Mouse (Mus musculus): ENCODE measurements around the gene Grasp. TPM values are rescaled to one million over a fixed set of nuclear protein-coding genes. Genes with fewer than 3 reads are reported as not detected.

The Grasp gene
- total RNA-seq, 2 experiments from 2014 or later, result 14.1 to 14.7 TPM

DNA sequence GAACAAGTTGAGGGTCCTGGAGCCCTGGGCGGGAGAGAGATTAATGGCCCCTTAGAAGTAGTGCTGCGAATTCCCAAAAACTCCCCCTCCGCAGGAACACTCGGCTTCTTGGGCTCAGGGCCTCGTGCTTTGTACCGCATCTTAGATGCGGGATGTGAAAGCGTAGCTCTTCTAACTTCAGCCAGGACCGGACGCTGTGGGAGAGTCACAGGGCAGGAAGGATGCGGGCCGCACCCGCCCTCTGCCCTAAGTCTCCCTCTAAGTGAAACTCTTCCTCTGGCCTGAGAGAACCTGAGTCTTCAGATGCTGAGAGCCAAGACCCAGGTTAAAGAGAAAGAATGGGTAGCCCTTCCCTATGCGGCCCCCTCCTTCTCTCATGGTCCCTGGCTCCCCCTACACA lies 989 bp downstream of the Grasp start:
- peak in 1 of 2 experiments; percentile 26 for DNase-seq (ENCODE audit: low spot score in 2 of 2)

DNA sequence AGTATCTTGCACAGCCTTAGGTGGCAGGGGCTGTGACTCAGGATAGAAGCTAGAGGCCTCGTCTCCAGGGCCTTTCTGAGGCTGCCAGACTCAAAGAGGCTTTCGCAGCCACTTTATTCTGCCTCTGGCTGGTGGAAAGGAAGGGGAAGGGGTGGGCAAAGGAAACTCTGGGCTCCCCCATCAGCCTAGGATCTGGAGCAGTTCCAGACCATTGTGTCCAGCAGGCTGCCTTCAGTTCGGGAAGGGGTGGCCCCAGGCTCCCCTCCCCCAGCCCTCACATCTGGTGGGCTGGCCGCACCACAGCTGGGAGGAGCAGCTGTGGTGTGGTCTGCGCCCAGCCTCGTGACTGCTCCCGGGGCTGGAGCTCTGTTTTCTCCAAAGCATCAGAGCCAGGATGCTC lies 4.0 kb downstream of the Grasp start:
- peak; percentile 68 to 83 for DNase-seq (ENCODE audit: low spot score in 2 of 2)

DNA sequence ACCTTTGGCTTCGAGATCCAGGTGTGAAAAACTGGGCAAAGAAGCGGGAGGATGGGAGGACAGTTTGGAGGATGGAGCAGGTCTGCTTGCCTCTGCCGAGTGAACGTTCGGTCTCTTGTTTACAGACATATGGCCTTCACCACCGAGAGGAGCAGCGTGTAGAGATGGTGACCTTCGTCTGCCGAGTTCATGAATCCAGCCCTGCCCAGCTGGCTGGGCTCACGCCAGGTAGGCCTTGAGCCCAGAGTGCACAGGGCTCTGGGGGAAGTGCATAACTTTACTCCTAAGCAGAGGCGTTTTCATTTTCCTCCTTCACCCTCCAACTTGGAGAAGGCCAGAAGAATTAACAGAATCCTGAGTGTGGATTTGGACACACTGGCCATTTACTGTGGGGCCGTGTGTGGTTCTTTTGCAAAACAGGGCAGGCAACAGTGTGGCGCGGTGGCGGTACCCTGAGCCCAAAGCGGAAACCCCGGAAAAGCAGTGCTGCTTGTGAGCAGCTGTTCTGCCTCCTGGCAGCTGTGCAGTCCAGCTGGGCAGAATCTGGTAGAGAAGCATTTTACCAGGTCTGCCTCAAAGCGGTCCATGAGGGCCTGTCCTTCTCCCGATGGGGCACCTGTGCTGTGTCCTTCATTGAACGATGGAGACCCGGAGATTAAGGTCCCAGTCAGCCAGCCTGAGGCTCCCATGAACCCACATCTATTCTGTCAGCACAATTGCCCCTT lies 5.0 kb downstream of the Grasp start:
- DNase-seq (ENCODE audit: low spot score in 2 of 2), result peak in 1 of 2 experiments; percentile 73

DNA sequence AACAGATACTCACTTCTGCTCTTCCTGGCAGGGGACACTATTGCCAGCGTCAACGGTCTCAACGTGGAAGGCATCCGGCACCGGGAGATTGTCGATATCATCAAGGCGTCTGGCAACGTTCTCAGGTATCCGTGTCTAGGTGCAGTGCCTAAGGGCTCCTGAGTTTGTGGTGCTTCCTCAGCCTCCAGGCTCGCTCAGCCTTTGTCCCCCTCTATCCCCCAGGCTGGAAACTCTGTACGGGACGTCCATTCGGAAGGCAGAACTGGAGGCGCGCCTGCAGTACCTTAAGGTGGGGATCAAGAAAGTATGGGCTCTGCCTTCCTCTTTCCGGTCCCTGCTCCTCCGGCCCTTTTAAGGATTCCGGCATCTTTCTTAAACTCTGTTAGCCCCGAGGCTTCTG lies 6.5 kb downstream of the Grasp start:
- DNase-seq (ENCODE audit: low spot score in 2 of 2), result peak in 1 of 2 experiments; percentile 7

DNA sequence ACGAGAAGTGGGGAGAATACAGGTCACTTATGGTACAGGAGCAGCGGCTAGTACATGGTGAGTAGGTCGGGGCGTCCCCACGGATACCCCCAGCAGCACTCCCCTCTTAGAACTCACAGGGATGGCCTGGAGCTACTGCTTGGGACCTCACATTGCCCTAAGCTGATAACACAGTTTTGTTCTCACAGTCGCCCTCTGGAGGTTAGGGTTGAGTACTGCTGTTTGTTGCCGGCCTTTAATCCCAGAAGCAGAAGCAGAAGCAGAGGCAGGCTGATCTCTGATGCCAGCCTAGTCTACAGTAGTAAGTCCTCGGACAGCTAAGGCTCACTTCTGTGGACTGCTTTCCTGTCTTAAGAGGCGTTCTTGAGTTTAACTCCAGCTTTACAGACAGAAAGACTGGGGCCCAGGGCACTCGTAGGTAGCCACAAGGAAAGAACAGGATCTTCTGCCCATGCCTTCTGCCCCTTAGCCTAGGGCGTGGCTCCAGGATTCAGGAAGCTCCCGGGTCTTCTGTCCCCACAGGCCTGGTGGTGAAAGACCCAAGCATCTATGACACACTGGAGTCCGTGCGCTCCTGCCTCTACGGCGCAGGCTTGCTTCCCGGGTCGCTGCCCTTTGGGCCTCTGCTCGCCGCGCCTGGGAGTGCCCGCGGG lies 7.1 kb downstream of the Grasp start:
- DNase-seq (ENCODE audit: low spot score in 2 of 2), result peak in 1 of 2 experiments; percentile 23

DNA sequence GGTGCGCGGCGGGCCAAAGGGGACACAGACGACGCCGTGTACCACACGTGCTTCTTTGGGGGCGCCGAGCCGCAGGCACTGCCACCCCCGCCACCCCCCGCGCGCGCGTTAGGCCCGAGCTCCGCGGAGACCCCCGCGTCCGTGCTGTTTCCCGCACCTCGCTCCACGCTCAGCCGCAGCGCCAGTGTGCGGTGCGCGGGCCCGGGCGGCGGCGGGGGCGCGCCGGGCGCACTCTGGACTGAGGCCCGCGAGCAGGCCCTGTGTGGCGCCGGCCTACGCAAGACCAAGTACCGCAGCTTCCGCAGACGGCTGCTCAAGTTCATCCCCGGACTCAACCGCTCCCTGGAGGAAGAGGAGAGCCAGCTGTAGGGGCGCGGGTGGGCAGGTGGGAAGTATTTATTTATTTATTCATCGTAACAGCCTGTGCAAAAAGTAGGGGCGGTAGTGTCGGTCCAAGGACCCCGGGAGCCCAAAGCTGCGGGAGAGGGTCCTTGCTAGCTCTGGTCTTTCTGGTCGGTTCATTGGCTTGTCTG lies 7.7 kb downstream of the Grasp start:
- DNase-seq (ENCODE audit: low spot score in 2 of 2), result peak in 1 of 2 experiments; percentile 6

DNA sequence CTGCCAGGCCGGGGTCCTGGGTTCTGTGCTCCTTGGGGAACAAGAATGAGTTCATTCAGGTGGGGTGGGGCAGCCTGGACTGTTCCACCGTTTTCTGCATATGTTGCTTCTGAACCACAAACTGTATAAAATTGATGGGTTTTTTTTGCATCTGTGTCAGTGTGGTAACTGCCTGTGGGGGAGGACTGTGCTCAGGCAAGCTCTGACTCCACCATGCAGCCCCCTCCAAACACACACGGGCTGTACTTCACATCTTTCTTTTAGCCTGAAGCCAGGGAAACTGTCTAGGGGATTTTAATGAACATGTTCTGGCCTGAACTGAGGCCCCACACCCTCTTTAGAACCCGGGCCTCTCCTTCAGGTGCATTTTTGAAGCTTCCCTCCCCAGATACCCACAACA lies 8.6 kb downstream of the Grasp start:
- DNase-seq (ENCODE audit: low spot score in 2 of 2), result no peak

DNA sequence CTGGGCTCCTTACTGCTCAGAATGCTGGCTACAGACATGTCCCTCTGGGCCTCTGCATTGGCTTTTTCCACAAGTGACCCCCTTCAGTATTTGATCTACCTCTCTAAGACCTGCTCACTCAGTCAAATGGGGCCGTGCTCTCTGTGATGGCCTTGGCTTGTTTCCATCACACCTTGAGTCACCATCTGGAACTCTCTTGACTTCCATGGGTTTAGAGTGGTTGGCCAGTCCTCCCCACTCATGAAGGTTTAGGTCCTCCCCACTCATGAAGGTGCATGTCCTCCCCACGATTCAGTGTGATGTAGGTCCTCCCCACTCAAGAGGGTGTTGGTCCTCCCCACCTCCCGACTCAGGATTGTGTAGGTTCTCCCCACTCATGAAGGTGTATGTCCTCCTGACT lies 9.2 kb downstream of the Grasp start:
- DNase-seq (ENCODE audit: low spot score in 2 of 2), result no peak

DNA sequence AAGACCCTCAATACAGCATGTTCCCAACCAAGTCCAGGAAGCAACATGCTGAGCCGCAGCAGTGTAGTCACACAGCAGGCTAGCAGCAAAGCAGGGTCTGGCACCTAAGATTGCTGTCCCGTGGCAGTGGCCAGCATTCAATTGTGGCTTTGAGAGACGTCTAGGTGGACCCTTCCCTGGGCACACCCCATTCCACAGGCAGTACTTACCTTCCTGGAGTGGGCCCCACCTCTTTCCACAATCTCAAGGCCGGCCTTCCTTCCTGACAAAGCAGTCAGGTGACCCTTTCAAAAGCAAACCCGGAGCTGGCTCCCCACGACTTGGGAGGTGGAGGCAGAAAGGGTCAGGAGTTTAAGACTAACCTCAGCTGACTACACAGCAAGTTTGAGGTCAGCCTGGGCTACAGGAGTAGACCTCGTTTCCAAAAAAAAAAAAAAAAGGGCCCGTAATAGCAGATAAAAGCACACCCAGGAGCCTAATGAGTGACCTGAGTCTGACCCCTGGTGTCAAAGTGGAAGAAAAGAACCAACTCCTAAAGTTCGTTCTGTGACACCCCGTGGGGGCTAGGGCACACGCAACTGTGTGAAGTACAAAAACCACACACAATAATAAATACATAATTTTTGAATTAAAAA lies 9.8 kb downstream of the Grasp start:
- no peak for DNase-seq (ENCODE audit: low spot score in 2 of 2)

DNA sequence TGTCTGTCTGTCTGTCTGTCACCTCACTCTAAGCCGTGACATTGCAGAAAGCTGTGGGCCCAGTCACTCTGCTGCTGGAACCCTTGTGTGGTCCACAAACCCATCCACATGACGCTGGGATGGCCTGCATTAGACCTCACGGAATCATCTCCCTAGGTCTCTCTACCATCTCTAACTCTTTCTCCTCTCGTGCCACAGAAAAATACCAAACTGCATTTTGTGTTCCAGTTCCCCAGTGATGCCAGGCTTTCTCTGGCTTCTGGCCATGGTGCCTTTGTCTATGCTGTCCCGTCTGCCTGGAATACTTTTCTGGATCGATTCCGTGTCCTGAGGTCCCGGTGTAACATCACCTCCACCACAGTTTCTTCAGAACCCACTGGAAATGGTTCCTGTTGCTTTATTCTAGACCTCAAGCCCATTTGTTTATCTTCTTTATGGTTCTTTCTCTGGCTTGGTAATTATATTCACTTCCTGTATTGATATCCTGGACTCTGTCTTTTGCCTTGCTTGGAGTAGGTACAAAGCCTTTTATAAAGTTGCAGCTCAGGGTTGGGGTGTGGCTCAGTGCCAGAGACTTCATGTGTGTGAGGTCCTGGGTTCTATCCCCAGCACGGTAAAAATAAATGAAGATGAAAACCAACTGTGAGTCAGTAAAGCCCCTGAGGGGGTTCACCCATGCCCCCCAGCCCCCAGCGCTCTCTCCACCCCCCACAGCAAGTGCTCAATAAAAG lies 10.8 kb downstream of the Grasp start:
- no peak for DNase-seq (ENCODE audit: low spot score in 2 of 2)

DNA sequence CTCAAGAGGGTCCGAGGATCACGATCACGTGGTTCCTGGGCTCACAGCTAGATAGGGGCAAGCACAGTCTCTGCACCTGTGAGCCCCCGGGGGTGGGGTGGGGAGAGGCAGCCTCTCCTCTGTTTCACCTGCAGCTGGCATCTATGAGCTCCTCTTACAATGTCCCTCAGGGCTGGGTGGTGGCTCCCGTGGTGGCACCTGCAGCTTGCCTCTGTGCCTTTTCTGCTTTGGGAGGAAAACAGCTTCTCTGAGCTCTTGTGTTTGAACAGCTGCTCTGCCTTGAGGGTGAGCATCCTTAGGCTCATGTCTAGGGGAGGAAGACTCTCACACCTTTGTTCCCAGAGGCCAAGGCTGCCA lies 11.3 kb downstream of the Grasp start:
- no peak for DNase-seq (ENCODE audit: low spot score in 2 of 2)

DNA sequence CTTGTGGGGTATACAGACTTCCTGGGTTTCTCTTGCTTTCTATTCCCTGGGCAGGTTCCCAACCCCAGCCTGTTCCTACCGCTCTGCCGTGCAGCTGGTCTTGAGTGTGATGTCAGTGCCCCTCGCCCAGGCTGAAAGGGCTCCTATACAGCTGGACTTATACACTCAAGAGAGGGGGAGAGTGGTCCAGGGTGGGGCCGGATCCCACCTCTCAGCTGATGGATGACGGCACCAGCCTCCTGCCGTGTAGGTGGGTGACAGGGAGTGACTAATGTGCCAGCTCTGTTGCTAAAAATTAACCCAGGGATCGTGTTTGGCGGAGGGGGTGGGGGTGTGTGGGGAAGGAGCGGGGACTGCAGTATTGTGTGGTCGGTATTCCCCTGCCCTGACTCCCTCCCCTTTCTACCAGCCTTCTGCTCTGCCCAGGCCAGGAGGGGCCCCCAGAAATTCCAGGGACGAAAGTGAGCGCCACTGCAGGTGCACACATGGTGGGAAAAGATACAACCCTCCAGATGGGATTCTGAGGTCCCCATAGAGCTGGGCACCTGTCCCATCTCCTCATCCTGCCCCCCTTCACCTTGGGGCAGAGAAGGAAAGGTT lies 11.8 kb downstream of the Grasp start:
- DNase-seq (ENCODE audit: low spot score in 2 of 2), result no peak

DNA sequence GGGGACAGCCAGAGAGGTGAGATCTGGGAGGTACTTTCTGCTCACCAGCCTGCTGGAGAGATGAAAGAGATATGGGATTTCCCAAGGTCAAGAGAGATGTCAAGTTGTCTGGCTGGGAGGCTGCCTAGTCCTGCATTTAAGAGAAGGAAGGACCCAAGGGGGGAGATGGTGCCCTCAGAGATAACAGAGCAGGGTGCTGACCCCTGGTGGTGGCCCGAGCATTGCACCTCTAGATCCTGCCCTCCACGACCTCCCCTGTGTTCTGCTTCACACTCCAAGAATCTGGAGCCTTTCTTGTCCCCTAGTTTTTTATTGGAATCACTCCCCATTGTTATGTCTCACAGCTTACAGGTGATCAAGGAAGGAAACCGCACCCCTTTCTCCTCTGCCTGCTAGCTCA lies 12.9 kb downstream of the Grasp start:
- DNase-seq (ENCODE audit: low spot score in 2 of 2), result peak in 1 of 2 experiments; percentile 77

DNA sequence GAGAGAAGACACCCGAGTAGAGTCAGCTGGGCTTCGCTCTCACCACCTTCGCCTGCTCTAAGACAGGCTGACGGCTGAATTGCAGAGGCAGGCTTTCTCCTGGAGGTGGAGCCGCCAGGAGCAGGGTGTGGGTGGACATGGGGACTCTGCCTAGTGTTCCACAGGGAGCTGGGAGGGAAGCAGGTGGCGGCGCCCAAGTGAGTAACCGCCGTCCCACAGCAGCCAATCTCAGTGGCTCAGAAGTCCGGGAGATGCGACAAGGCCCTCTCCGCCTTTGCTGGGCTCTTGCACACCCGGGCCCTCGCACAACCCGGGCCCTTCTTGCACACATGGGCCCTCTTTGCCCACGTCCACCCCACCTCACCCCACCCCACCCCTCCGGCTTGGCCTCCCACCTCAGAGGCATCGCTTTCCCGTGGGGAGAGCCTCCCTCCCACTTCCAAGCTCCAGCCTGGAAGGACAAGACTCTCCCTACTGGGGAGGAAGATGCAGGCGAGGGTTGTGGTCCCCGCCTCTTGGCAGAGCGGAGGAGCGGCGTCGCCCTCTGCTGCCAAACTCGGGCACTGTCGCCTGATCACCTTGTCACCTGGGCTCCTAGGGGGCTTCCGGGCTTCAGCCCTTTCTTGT lies 15.0 kb downstream of the Grasp start:
- DNase-seq (ENCODE audit: low spot score in 2 of 2), result no peak

DNA sequence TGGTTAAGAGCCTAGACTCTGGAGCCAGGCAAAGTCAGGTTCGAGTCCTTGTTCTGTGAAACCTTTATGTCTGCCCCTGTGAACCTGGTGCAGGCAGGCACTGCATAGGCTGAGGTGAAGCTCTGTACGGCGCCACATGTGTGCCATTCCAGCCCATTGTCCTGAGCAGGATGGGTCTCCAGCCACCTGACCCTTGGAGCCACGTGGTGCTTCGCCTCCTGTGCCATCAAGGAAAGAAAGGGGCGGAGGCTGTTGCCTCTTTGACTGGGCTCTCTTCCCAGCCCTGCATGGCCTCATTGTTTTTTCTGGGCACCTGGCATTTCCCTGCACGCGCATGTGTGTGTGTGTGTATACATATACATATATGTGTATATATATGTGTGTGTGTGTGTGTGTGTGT lies 15.8 kb downstream of the Grasp start:
- DNase-seq (ENCODE audit: low spot score in 2 of 2), result no peak

DNA sequence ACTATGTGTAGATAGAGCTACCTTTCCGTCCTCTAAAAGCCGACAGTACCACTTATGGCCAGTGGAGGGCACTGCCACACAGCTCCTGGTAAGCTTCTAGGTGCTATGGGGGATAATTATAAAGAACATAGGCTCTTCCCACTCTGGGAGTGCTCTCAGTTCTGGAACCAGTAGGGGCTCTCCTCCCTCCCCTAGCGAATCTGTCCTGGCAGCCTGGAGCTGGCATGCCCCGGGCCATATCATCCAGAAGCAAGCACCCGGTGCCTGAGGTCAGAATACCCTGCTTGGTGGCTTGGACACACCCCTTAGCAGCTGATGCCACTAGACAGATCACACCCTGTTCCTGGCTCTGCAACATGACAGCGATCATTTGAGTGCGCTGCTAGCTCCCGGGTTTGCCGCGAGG lies 16.8 kb downstream of the Grasp start:
- peak; percentile 66 to 81 for DNase-seq (ENCODE audit: low spot score in 2 of 2)

DNA sequence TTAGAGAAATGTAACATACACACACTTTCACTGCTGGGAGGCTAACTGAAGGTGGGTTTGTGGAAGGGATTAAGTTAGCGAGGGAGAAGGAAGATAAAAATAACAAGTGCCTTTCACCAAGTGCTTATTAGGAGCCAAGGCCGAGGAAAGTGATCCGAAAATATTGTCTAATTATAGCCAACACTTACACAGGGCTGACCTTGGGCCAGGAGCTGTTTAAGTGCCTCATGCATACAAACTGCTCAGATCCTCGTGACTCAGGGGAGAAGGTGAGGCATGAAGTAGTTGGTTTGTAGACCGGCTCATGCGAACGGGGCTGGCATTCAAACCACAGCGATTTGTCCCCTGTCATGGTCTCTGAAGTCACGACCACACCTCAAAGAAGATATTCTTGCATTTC lies 17.2 kb downstream of the Grasp start:
- no peak for DNase-seq (ENCODE audit: low spot score in 2 of 2)

DNA sequence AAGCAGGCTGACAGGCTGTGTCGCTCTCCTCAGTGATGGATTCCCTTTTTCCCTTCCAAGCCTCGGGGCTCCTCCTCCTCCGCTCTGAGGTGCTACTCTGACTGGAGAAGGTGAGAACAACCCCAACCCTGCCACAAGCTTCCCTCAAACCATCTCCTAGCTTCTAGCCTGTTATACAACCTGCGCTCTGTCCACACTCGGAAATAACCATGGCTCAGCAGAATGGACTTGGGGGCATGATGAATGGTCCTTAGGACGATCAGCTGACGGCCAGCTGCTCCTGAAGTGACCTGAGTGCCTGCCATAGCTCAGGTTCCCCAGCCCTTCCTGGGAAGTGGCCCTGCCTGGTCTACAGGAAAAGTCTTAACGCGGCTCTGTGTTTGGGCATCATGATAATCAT lies 17.9 kb downstream of the Grasp start:
- DNase-seq (ENCODE audit: low spot score in 2 of 2), result no peak

DNA sequence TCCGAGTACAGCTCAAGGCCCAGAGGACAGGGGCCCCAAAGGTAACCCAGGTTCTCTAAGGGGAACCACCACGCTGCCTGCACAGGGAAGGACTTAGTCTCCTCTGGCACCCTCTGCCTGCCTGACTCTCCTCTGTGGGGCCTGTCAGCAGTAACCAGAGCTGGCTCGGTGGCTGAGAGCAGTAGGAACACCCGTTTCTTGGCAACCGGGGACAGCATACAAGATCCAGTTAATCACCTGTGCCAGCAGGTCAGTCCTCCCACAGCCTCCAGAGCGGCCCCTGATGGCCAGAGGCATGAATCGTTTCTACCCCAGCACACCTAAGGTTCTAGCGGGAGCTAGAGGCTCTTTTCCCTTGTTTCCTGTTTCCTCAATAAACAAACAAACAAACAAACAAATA lies 18.7 kb downstream of the Grasp start:
- DNase-seq (ENCODE audit: low spot score in 2 of 2), result no peak

DNA sequence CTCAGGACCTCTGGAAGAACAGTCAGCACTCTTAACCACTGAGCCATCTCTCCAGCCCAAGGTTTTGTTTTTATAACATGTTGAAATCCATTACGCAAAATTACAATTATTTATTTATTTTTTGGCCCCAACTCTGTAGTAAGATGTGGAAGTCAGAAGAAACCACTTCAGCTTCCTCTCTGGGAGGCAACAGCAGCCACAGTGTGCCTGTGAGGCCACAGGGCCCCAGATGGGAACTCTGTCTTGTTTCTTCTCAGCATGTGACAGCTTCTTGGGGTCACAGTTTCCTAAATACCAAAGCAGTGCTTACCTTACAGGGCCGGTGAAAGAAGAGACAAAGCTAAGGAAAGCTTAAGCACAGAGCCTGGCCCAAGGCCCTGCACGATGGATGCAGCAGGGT lies 20.0 kb downstream of the Grasp start:
- DNase-seq (ENCODE audit: low spot score in 2 of 2), result no peak
